Mouse (Mus musculus): ENCODE measurements around the gene Rbm20. TPM values are rescaled to one million over a fixed set of nuclear protein-coding genes. Genes with fewer than 3 reads are reported as not detected.

The Rbm20 gene
- polyA plus RNA-seq, 1 experiment from 2014 or later, result 2.5 TPM

- H3K4me3 ChIP-seq, result no peak overlapping the region
- no peaks in the 10 kb centered on the region for H3K4me1 ChIP-seq
- ATAC-seq (ENCODE audit: borderline replicate concordance, extremely low read depth, low FRiP score, low TSS enrichment), result no peak
- 64% methylated on average over 4 of the region's 4 CpGs for WGBS
- H3K36me3 ChIP-seq, result no peaks in the 10 kb centered on the region
- H3K9me3 ChIP-seq, result no peaks in the 10 kb centered on the region
- no peak overlapping the region for H3K27ac ChIP-seq
- H3K9ac ChIP-seq, result no peak overlapping the region
- H3K4me2 ChIP-seq, result no peak overlapping the region
- no peaks in the 10 kb centered on the region for H3K27me3 ChIP-seq
These were observed 192.6 kb downstream of the Rbm20 start for GRCm38 (mm10) chr19:53869427-53870385.

- ATAC-seq (ENCODE audit: borderline replicate concordance, extremely low read depth, low FRiP score, low TSS enrichment), result no peak
- no peak overlapping the region for H3K9ac ChIP-seq
- H3K4me3 ChIP-seq, result no peak overlapping the region
- H3K4me1 ChIP-seq, result no peaks in the 10 kb centered on the region
- H3K27me3 ChIP-seq, result no peaks in the 10 kb centered on the region
- no peak overlapping the region for H3K4me2 ChIP-seq
- no peaks in the 10 kb centered on the region for H3K36me3 ChIP-seq
- H3K9me3 ChIP-seq, result no peaks in the 10 kb centered on the region
- WGBS, result 66% methylated on average over 2 of the region's 2 CpGs
- H3K27ac ChIP-seq, result no peak overlapping the region
These were observed 193.5 kb downstream of the Rbm20 start for GRCm38 (mm10) chr19:53870568-53870967.

- Histone ChIP-seq H3K36me3 (no peaks in the 10 kb centered on the region), H3K4me1 (no peaks in the 10 kb centered on the region), H3K4me2 (no peak overlapping the region), H3K9me3 (no peaks in the 10 kb centered on the region), H3K4me3 (no peak overlapping the region), H3K9ac (no peak overlapping the region), H3K27me3 (no peaks in the 10 kb centered on the region), H3K27ac (no peak overlapping the region)
- WGBS, result 66% methylated on average over 6 of the region's 6 CpGs
- no peak for ATAC-seq (ENCODE audit: borderline replicate concordance, extremely low read depth, low FRiP score, low TSS enrichment)
These were observed 194.4 kb downstream of the Rbm20 start for GRCm38 (mm10) chr19:53871502-53871901.

GRCm38 (mm10) chr19:53872994-53873713, 196.0 kb downstream of the Rbm20 start:
- Histone ChIP-seq H3K36me3 (no peaks in the 10 kb centered on the region), H3K4me3 (no peak overlapping the region), H3K9ac (no peak overlapping the region), H3K27ac (no peak overlapping the region), H3K4me1 (no peaks in the 10 kb centered on the region), H3K27me3 (no peaks in the 10 kb centered on the region), H3K9me3 (no peaks in the 10 kb centered on the region), H3K4me2 (no peak overlapping the region)
- ATAC-seq (ENCODE audit: borderline replicate concordance, extremely low read depth, low FRiP score, low TSS enrichment), result no peak
- WGBS, result 80% methylated on average over 6 of the region's 6 CpGs

- H3K4me2 ChIP-seq, result no peak overlapping the region
- WGBS, result 79% methylated on average over 6 of the region's 6 CpGs
- no peak overlapping the region for H3K27ac ChIP-seq
- H3K9me3 ChIP-seq, result no peaks in the 10 kb centered on the region
- no peak overlapping the region for H3K9ac ChIP-seq
- H3K4me3 ChIP-seq, result no peak overlapping the region
- H3K36me3 ChIP-seq, result no peaks in the 10 kb centered on the region
- no peaks in the 10 kb centered on the region for H3K4me1 ChIP-seq
- ATAC-seq (ENCODE audit: borderline replicate concordance, extremely low read depth, low FRiP score, low TSS enrichment), result no peak
- H3K27me3 ChIP-seq, result no peaks in the 10 kb centered on the region
These were observed 198.1 kb downstream of the Rbm20 start for GRCm38 (mm10) chr19:53875246-53875645.

- no peaks in the 10 kb centered on the region for H3K27me3 ChIP-seq
- H3K4me3 ChIP-seq, result no peak overlapping the region
- H3K36me3 ChIP-seq, result no peaks in the 10 kb centered on the region
- no peak overlapping the region for H3K9ac ChIP-seq
- H3K4me1 ChIP-seq, result no peaks in the 10 kb centered on the region
- no peak overlapping the region for H3K27ac ChIP-seq
- no peak overlapping the region for H3K4me2 ChIP-seq
- H3K9me3 ChIP-seq, result no peaks in the 10 kb centered on the region
- ATAC-seq (ENCODE audit: borderline replicate concordance, extremely low read depth, low FRiP score, low TSS enrichment), result no peak
- 41% methylated on average over 1 of the region's 1 CpGs for WGBS
These were observed 200.7 kb downstream of the Rbm20 start for GRCm38 (mm10) chr19:53877779-53878178.

GRCm38 (mm10) chr19:53880460-53880859, 203.4 kb downstream of the Rbm20 start:
- Histone ChIP-seq H3K4me3 (no peak overlapping the region), H3K9ac (no peak overlapping the region), H3K27me3 (no peaks in the 10 kb centered on the region), H3K27ac (no peak overlapping the region), H3K36me3 (no peaks in the 10 kb centered on the region), H3K4me2 (no peak overlapping the region), H3K4me1 (no peaks in the 10 kb centered on the region), H3K9me3 (no peaks in the 10 kb centered on the region)
- no peak for ATAC-seq (ENCODE audit: borderline replicate concordance, extremely low read depth, low FRiP score, low TSS enrichment)
- 96% methylated on average over 1 of the region's 1 CpGs for WGBS

- Histone ChIP-seq H3K27me3 (no peaks in the 10 kb centered on the region), H3K36me3 (no peaks in the 10 kb centered on the region), H3K4me3 (no peak overlapping the region), H3K4me1 (no peaks in the 10 kb centered on the region), H3K4me2 (no peak overlapping the region), H3K9ac (no peak overlapping the region), H3K9me3 (no peaks in the 10 kb centered on the region), H3K27ac (no peak overlapping the region)
- 59% methylated on average over 5 of the region's 5 CpGs for WGBS
- no peak for ATAC-seq (ENCODE audit: borderline replicate concordance, extremely low read depth, low FRiP score, low TSS enrichment)
These were observed 204.7 kb downstream of the Rbm20 start for GRCm38 (mm10) chr19:53881786-53882185.

GRCm38 (mm10) chr19:53885450-53885849, 208.3 kb downstream of the Rbm20 start:
- H3K9me3 ChIP-seq, result no peaks in the 10 kb centered on the region
- no peaks in the 10 kb centered on the region for H3K36me3 ChIP-seq
- WGBS, result 64% methylated on average over 10 of the region's 10 CpGs
- H3K4me3 ChIP-seq, result no peak overlapping the region
- no peak overlapping the region for H3K4me2 ChIP-seq
- H3K27me3 ChIP-seq, result no peaks in the 10 kb centered on the region
- H3K4me1 ChIP-seq, result 0 out of 2 replicates have a peak, but pooled peaks cover under 1% of the 10 kb centered on the region
- ATAC-seq (ENCODE audit: borderline replicate concordance, extremely low read depth, low FRiP score, low TSS enrichment), result no peak
- no peak overlapping the region for H3K27ac ChIP-seq
- H3K9ac ChIP-seq, result no peak overlapping the region

- Histone ChIP-seq H3K27me3 (no peaks in the 10 kb centered on the region), H3K27ac (no peak overlapping the region), H3K4me2 (no peak overlapping the region), H3K9me3 (no peaks in the 10 kb centered on the region), H3K4me3 (no peak overlapping the region), H3K36me3 (no peaks in the 10 kb centered on the region), H3K9ac (no peak overlapping the region), H3K4me1 (peaks cover 13% of the 10 kb centered on the region)
- WGBS, result 78% methylated on average over 10 of the region's 10 CpGs
- ATAC-seq (ENCODE audit: borderline replicate concordance, extremely low read depth, low FRiP score, low TSS enrichment), result no peak
These were observed 209.7 kb downstream of the Rbm20 start for GRCm38 (mm10) chr19:53886576-53887370.

- Histone ChIP-seq H3K4me3 (no peak overlapping the region), H3K36me3 (no peaks in the 10 kb centered on the region), H3K9ac (no peak overlapping the region), H3K4me2 (no peak overlapping the region), H3K27ac (no peak overlapping the region), H3K4me1 (peaks cover 24% of the 10 kb centered on the region), H3K27me3 (no peaks in the 10 kb centered on the region), H3K9me3 (no peaks in the 10 kb centered on the region)
- ATAC-seq (ENCODE audit: borderline replicate concordance, extremely low read depth, low FRiP score, low TSS enrichment), result no peak
- 75% methylated on average over 3 of the region's 3 CpGs for WGBS
These were observed 210.7 kb downstream of the Rbm20 start for GRCm38 (mm10) chr19:53887822-53888221.

All from lung, embryonic 15.5 days (tissue).